Mouse (Mus musculus): ENCODE data around the gene Myo9b. TPM values are rescaled to one million over a fixed set of nuclear protein-coding genes. Genes with fewer than 3 reads are reported as not detected.
"Not testable (repeated sequence)": the region's sequence is repeated elsewhere in the genome, so short reads cannot be mapped to it uniquely, and the experiment has no call there.

Myo9b gene
- 24.1 and 25.4 TPM in 2 replicates for polyA plus RNA-seq (2016; fragmentation: Nextera tagmentation; extraction: Ambion mirVana)

- no peaks in the 10 kb centered on the region for H3K9me3 ChIP-seq
- peak; percentile 96 for DNase-seq (ENCODE audit: low spot score)
- peaks cover 17% of the 10 kb centered on the region for H3K36me3 ChIP-seq
- peak within 1 kb of the TSS; percentile 92 for H3K4me3 ChIP-seq
- H3K27ac ChIP-seq, result peak within 1 kb of the TSS; percentile 91
- under 1% methylated on average over 84 of the region's 84 CpGs for WGBS
- no peaks in the 10 kb centered on the region for H3K27me3 ChIP-seq (ENCODE audit: insufficient read depth, poor library complexity, severe bottlenecking)
- peaks cover 41% of the 10 kb centered on the region for H3K4me1 ChIP-seq (replicated peaks)
These were observed at the start of gene Myo9b, which contains the start of gene Haus8 for GRCm38 (mm10) chr8:71272286-71273150. Myo9b (plus strand) TSS chr8:71272714. Haus8 (minus strand) TSS chr8:71272934.

- Histone ChIP-seq H3K27me3 (ENCODE audit: insufficient read depth, poor library complexity, severe bottlenecking) (no peaks in the 10 kb centered on the region), H3K27ac (no peak overlapping the region), H3K9me3 (no peaks in the 10 kb centered on the region), H3K4me3 (no peak overlapping the region), H3K36me3 (no peaks in the 10 kb centered on the region), H3K4me1 (replicated peaks) (no peaks in the 10 kb centered on the region)
- WGBS, result 49% methylated on average over 2 of the region's 2 CpGs
- DNase-seq (ENCODE audit: low spot score), result no peak
These were observed 48.0 kb upstream of the Myo9b start for GRCm38 (mm10) chr8:71224560-71224959.

- WGBS, result 85% methylated on average over 2 of the region's 2 CpGs
- no peaks in the 10 kb centered on the region for H3K4me1 ChIP-seq (replicated peaks)
- no peak overlapping the region for H3K4me3 ChIP-seq
- H3K36me3 ChIP-seq, result no peaks in the 10 kb centered on the region
- H3K27ac ChIP-seq, result no peak overlapping the region
- H3K27me3 ChIP-seq (ENCODE audit: insufficient read depth, poor library complexity, severe bottlenecking), result no peaks in the 10 kb centered on the region
- no peak for DNase-seq (ENCODE audit: low spot score)
- no peaks in the 10 kb centered on the region for H3K9me3 ChIP-seq
These were observed 29.8 kb upstream of the Myo9b start for GRCm38 (mm10) chr8:71242757-71243156.

- H3K36me3 ChIP-seq, result peaks cover 26% of the 10 kb centered on the region
These were observed 24.3 kb upstream of the Myo9b start for GRCm38 (mm10) chr8:71248203-71248602.

GRCm38 (mm10) chr8:71256545-71257232 lies 15.8 kb upstream of the Myo9b start:
- WGBS, result 91% methylated on average over 3 of the region's 3 CpGs
- Histone ChIP-seq H3K27me3 (ENCODE audit: insufficient read depth, poor library complexity, severe bottlenecking) (no peaks in the 10 kb centered on the region), H3K36me3 (peaks cover 71% of the 10 kb centered on the region), H3K27ac (no peak overlapping the region), H3K4me1 (replicated peaks) (no peaks in the 10 kb centered on the region), H3K9me3 (no peaks in the 10 kb centered on the region), H3K4me3 (no peak overlapping the region)
- no peak for DNase-seq (ENCODE audit: low spot score)

More at GRCm38 (mm10) chr8:71248203-71248602, 24.3 kb upstream of the Myo9b start:
- H3K4me1 ChIP-seq (replicated peaks), result no peaks in the 10 kb centered on the region
- WGBS, result 82% methylated on average over 1 of the region's 1 CpGs
- H3K9me3 ChIP-seq, result no peaks in the 10 kb centered on the region
- no peak overlapping the region for H3K4me3 ChIP-seq
- no peak overlapping the region for H3K27ac ChIP-seq
- no peaks in the 10 kb centered on the region for H3K27me3 ChIP-seq (ENCODE audit: insufficient read depth, poor library complexity, severe bottlenecking)
- DNase-seq (ENCODE audit: low spot score), result no peak

GRCm38 (mm10) chr8:71261234-71261633 lies 11.3 kb upstream of the Myo9b start:
- Histone ChIP-seq H3K27ac (no peak overlapping the region), H3K9me3 (peaks cover 5% of the 10 kb centered on the region; the same call in 1 of the 2 replicates), H3K27me3 (ENCODE audit: insufficient read depth, poor library complexity, severe bottlenecking) (no peaks in the 10 kb centered on the region), H3K36me3 (peaks cover 55% of the 10 kb centered on the region), H3K4me3 (no peak overlapping the region), H3K4me1 (replicated peaks) (no peaks in the 10 kb centered on the region)
- no peak for DNase-seq (ENCODE audit: low spot score)

GRCm38 (mm10) chr8:71267690-71268089 lies 4.8 kb upstream of the Myo9b start:
- H3K36me3 ChIP-seq, result peaks cover 33% of the 10 kb centered on the region
- H3K27me3 ChIP-seq (ENCODE audit: insufficient read depth, poor library complexity, severe bottlenecking), result no peaks in the 10 kb centered on the region
- 96% methylated on average over 2 of the region's 2 CpGs for WGBS
- no peak overlapping the region for H3K4me3 ChIP-seq
- H3K9me3 ChIP-seq, result no peaks in the 10 kb centered on the region
- peaks cover 16% of the 10 kb centered on the region for H3K4me1 ChIP-seq (replicated peaks)
- no peak overlapping the region for H3K27ac ChIP-seq
- DNase-seq (ENCODE audit: low spot score), result no peak

GRCm38 (mm10) chr8:71268286-71268685 lies 4.2 kb upstream of the Myo9b start:
- WGBS, result 94% methylated on average over 6 of the region's 6 CpGs
- peaks cover 27% of the 10 kb centered on the region for H3K36me3 ChIP-seq

GRCm38 (mm10) chr8:71271630-71272029 lies 884 bp upstream of the Myo9b start:
- Histone ChIP-seq H3K4me3 (peak overlapping the region; percentile 92), H3K9me3 (no peaks in the 10 kb centered on the region), H3K27ac (peak overlapping the region; percentile 91), H3K4me1 (replicated peaks) (peaks cover 41% of the 10 kb centered on the region), H3K27me3 (ENCODE audit: insufficient read depth, poor library complexity, severe bottlenecking) (no peaks in the 10 kb centered on the region), H3K36me3 (peaks cover 24% of the 10 kb centered on the region)
- 25% methylated on average over 5 of the region's 5 CpGs for WGBS
- no peak for DNase-seq (ENCODE audit: low spot score)

More at GRCm38 (mm10) chr8:71268286-71268685, 4.2 kb upstream of the Myo9b start:
- not testable (repeated sequence) for H3K9me3 ChIP-seq; H3K4me3 ChIP-seq; DNase-seq (ENCODE audit: low spot score); H3K27me3 ChIP-seq (ENCODE audit: insufficient read depth, poor library complexity, severe bottlenecking); H3K27ac ChIP-seq
- peaks cover 18% of the 10 kb centered on the region for H3K4me1 ChIP-seq (replicated peaks)

- Histone ChIP-seq H3K27ac (peak overlapping the region; percentile 91), H3K27me3 (ENCODE audit: insufficient read depth, poor library complexity, severe bottlenecking) (no peaks in the 10 kb centered on the region), H3K4me1 (replicated peaks) (peaks cover 41% of the 10 kb centered on the region), H3K36me3 (peaks cover 13% of the 10 kb centered on the region), H3K9me3 (no peaks in the 10 kb centered on the region), H3K4me3 (peak overlapping the region; percentile 92)
- DNase-seq (ENCODE audit: low spot score), result peak; percentile 49
- under 1% methylated on average over 14 of the region's 14 CpGs for WGBS
These were observed 617 bp downstream of the Myo9b start for GRCm38 (mm10) chr8:71273151-71273510.

- H3K4me3 ChIP-seq, result peak overlapping the region; percentile 92; the same call in 1 of the 2 replicates
- no peaks in the 10 kb centered on the region for H3K9me3 ChIP-seq
- no peak overlapping the region for H3K27ac ChIP-seq
- no peak for DNase-seq (ENCODE audit: low spot score)
- peaks cover 41% of the 10 kb centered on the region for H3K4me1 ChIP-seq (replicated peaks)
- H3K36me3 ChIP-seq, result peaks cover 13% of the 10 kb centered on the region
- no peaks in the 10 kb centered on the region for H3K27me3 ChIP-seq (ENCODE audit: insufficient read depth, poor library complexity, severe bottlenecking)
These were observed 2.0 kb downstream of the Myo9b start for GRCm38 (mm10) chr8:71274478-71274877.

GRCm38 (mm10) chr8:71276166-71276565 lies 3.7 kb downstream of the Myo9b start:
- Histone ChIP-seq H3K36me3 (peaks cover 10% of the 10 kb centered on the region), H3K9me3 (no peaks in the 10 kb centered on the region), H3K4me1 (replicated peaks) (peaks cover 33% of the 10 kb centered on the region), H3K27ac (no peak overlapping the region), H3K27me3 (ENCODE audit: insufficient read depth, poor library complexity, severe bottlenecking) (no peaks in the 10 kb centered on the region), H3K4me3 (no peak overlapping the region)
- no peak for DNase-seq (ENCODE audit: low spot score)
- 86% methylated on average over 3 of the region's 3 CpGs for WGBS

- Histone ChIP-seq H3K4me1 (replicated peaks) (peaks cover 11% of the 10 kb centered on the region; the same call in 1 of the 2 replicates), H3K36me3 (peaks cover 10% of the 10 kb centered on the region)
- WGBS, result 84% methylated on average over 1 of the region's 1 CpGs
- not testable (repeated sequence) for H3K27me3 ChIP-seq (ENCODE audit: insufficient read depth, poor library complexity, severe bottlenecking); H3K27ac ChIP-seq; DNase-seq (ENCODE audit: low spot score); H3K4me3 ChIP-seq; H3K9me3 ChIP-seq
These were observed 6.9 kb downstream of the Myo9b start for GRCm38 (mm10) chr8:71279409-71279808.

Measured in hindbrain, embryonic 10.5 days (tissue).